Mouse (Mus musculus) frontal cortex, adult (tissue): ENCODE data around the gene Arhgef17.

Experiments used
- ATAC-seq: cut with Nextera tagmentation; 2 replicates; pipeline ENCODE4 v1.9.2; 2017; ENCODE audit warnings: mild to moderate bottlenecking, moderate library complexity, mixed read lengths; ENCODE audit not compliant: low TSS enrichment

Gene Arhgef17

DNA sequence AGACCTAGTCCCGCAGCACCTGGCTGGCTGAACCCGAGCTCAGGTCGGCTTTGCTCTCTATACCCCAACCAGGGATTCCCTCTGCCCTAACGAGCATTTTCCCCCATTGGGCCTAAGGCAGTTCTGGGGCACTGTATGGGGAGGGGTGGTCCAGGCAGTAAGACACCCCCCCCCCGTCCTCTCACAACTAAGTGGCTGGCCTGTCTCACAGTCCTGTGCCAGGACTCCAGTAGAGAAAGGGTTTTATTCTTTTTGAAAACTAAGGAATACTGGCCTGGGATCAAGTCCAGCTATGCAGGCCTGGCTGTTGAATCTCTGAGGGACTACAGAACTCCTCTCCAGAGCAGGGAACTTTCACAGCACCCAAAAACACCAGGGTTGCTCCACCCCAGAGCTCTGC is 16.7 kb downstream of the Arhgef17 start:
- no peak for ATAC-seq

DNA sequence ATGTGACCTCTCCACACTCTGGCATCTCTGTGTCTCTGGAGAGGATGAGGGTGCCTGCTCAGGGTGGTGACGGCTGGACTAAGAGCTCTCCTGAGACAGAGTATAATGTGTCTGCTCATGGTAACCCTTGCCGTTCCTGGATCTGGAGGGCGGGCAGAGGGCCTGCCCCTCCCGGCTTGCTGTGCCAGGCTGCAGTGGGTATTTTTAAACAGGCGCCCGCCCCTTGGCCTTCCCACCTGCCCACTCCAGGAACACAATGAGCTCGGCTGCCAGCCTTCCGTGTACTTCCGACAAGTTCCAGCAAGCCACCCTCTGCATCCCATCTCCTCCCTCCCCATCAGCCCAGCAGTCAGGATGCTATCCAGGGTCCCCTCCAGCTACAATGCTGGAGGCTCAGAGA is 20.1 kb downstream of the Arhgef17 start:
- ATAC-seq = no peak; the same call in 1 of the 2 replicates

DNA sequence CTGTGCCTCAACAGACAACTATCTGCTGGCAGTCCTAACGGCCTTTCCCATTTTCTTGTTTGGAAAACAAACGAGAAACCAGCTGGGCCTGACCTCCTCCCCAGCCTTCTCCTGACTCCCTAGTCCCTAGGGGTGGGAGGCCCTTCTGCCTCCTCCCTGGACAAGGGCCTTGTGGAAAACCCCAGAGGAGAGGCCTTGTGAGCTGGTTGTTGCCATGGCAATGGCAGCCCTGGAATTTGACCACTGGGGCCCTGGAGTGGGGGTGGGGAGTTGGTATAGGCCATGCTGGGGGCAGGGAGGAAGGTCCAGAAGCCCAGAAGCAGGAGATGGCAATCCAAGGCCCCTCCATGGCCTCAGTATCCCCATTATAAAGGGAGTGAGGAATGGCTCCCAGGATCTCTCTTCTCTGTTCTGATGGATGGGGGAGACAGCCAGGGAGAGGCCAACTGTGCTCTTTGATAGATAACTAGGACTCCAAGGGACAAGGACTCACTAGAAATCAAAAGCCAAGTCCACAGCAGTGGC is 20.6 kb downstream of the Arhgef17 start:
- ATAC-seq = no peak

DNA sequence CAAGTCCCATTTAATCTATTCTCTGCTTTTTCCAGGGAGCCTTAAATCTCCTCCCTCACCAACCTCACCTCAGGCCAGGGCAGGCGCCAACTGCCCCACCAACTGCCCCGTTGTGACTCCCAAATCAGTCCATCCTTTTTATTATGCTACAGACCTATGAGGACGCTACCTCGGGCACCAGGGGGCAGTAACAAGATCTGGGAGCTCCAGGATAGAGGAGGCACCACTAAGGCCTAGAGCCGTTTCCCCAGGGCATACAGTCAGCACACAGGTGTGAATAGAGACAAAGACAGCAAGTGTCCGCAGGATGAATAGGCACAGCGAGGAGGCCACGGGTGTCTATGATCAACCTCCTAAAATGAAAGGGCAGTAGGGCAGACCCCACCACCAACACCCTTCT is 23.3 kb downstream of the Arhgef17 start:
- no peak for ATAC-seq

DNA sequence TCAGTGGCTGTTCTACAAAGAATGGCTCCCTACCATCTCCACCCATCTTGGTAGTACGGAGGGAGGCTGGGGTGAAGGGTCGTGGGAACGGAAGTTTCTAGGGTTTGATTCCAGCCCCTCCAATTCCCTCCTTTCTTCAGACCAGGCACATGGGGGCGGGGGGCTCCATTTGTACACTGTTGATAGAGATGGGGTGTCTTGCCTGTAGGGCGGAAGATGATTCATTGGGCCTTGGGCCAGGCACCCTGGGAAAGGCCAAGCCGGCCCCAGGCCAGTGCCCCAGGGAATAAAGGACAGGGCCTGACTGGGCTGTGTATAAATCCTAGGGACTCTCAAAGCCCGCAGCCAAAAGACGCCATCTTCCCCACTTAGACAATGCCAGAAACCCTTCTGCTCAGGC is 23.8 kb downstream of the Arhgef17 start:
- ATAC-seq = no peak

DNA sequence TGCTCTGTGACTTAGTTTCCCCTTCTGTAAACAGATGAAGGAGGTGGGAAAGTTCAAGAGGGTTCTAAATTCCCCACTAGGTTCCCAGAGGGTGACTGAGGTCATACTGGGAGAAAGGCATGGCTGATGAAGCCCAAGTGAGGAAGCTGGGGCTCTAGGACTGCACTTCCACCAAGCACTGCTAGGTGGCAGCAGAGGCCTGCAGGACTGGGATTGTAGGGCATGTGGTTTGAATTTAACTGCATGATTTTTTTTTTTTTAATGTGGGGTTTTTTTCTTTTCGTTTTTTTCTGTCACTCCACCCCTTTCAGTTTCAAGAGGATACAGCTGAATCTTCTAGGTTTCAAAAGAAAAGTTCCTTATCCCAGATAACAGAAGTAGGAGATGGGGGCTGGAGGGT is 24.7 kb downstream of the Arhgef17 start:
- ATAC-seq = 0 out of 2 replicates have a peak, but pooled peaks have one; percentile 39

DNA sequence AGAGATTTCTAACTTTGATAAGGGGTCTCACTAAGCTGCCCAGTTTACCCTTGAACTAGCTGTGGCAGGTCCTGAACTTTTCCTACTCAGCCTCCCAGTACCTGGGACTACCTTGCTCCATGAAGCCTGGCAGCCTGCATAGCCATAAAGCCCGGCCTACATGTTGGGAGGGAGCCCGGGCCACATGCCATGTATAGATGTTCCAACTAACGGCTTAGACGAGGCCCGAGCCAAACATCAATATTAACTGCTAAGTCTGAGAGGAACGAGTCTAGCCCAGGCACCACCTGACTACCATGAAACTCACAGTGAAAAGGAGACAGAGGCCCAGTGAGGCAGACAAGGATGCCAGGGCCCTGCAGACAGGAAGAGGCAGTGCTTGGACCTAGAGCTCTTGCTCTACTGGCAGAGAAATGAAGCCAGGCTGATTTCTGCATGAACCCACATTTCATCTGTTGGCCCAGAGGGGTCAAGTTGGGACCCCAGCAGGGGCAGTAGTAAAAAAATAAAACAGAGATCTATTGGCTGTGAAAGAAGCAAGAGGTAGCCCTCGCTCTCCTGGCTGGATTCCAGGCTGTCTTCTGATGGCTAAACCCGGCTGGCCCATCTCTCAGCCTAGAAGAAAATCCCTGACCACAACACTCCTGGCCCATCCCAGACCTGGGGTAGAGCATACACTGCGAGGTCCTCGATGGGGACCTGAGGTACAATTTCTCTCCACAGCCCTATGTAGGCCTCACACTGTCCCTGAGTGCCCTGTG is 25.7 kb downstream of the Arhgef17 start:
- ATAC-seq = no peak

DNA sequence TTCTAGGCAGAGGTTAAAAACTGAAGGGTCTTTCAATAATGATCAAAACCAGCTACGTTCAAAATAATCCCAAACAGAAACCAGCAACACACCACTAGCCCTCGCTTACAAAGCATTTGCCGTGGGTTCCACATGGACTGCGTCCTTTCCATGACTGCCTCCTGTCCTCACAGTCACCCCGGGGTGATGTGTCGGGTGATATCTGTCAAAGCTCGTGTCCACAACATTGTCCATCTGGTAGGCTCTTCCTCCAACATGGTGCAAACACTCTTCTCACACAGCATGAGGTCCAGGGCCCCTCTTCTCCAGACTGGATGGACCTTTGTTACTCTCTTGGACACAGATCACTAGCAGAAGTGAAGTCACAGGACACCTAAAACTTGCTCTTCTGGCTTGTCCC is 26.9 kb downstream of the Arhgef17 start:
- no peak for ATAC-seq

DNA sequence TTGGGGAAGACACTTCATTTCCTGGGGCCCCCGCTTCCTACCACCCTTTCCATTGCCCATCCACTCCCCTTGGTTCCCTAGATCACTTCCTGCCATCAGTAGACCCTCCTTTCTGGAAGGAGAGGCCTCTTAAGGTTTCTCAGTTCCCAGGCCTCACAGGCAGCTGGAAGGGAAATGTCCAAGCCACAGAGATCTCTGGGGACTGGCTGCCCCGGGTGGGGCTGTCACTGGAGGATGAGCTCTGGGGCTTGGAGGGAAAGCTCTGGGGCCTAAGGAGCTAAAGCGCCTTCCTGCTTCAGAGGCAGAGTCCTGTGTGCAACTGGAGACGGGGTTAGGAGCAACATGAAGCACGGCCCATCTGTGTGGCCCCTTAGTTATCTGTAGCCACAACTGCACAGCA is 27.3 kb downstream of the Arhgef17 start:
- no peak for ATAC-seq

DNA sequence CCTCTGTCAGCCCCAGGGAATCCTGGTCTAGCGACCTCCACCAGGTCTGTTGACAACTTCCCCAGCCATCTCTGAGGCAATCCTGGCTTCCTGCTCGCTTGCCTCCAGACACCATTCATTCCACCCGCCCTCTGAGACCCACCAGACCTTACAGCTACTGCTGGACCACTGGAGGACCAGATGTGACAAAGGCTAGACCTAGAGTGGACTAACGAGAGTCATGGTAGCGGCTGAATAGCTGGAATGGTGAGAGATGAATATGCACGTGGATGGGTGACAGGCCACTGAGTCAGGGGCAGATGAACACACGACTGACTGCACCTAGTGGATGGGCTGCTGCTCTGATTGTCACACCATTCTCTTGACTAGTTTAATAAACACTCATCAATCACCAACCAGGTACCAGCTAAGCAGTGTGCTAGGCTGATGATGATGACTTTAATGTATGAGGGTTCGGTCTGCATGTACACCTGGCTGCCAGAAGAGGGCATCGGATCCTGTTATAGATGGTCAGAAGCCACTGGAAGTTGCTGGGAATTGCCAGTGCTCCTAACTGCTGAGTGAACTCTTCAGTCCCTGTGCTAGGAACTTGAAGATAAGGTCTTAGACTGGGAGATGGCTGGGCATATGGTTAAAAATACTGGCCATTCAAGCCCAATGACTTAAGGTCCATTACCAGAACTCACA is 29.3 kb downstream of the Arhgef17 start:
- ATAC-seq = peak; percentile 64; the same call in 1 of the 2 replicates

DNA sequence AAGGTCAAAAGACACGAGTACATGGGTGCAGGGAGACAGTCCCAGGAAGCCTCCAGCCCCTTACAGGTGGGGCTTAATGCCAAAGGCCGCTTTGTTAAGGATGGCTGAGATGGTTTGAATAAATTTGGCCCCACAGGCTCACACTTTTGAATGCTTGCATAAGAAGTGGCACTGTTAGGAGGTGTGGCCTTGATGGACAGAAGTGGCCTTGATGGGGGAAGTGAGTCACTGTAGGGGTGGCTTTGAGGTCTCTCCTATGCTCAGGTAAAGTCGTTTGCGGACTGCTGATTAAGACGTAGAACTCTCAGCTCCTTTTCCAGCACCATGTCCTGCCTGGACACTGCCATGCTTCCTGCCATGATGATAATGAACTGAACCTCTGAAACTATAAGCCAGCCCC is 34.1 kb downstream of the Arhgef17 start:
- no peak for ATAC-seq

DNA sequence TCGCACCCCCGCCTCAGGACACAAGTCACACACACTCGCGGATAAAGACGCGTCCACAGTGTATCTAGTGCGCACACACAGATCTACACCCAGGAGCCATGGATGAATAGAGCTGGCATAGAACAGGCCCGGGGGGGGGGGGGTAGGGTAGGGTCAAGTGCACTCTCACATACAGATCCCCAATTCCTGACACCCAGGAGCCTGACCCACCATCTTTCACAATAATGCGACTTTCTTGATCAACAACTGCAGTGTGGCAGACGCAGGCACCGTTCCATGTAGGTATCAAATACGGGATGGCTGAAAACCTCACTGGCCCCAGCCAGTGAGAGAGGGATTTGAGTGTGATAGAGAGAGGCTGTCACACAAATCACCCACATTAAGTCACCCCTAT is 37.1 kb downstream of the Arhgef17 start:
- ATAC-seq = peak; percentile 2; the same call in 1 of the 2 replicates

DNA sequence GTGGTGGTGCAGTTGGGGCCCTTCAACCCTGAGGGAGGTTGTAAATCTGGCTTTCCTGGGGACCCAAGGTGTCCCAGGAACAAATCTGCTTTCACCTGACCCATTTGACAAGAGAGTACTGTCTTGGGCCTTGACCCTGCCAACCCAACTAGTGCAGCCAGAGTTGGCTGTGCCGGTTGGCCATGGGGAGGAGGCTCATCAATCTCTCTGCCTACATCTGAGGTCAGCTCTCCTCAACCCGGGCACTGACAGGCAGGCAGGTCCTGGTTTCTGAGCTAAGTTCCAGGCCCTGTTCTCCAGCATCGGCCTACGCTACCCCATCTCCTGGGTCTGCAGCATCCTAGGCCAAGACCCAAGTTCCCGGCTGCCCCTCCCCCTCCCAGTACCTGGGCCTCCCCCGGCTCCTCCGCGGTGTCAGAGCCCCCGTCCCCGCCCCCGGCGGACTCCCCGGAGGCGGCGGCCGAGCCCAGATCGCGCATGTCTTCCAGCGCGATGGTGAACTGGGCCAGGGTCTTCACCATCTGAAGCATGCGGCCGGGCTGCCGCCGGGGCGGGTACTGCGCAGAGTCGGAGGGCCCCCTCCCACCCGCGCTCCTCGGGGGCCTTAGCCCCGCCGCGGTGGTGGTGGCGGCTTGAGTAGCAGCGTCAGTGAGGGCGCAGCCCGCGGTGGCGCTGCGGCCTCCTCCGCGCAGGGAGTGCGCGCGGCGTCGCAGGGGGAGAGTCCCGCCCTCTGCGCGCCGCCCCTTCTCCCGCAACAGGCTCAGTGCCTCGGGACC is 37.7 kb downstream of the Arhgef17 start:
- peak; percentile 69 for ATAC-seq

DNA sequence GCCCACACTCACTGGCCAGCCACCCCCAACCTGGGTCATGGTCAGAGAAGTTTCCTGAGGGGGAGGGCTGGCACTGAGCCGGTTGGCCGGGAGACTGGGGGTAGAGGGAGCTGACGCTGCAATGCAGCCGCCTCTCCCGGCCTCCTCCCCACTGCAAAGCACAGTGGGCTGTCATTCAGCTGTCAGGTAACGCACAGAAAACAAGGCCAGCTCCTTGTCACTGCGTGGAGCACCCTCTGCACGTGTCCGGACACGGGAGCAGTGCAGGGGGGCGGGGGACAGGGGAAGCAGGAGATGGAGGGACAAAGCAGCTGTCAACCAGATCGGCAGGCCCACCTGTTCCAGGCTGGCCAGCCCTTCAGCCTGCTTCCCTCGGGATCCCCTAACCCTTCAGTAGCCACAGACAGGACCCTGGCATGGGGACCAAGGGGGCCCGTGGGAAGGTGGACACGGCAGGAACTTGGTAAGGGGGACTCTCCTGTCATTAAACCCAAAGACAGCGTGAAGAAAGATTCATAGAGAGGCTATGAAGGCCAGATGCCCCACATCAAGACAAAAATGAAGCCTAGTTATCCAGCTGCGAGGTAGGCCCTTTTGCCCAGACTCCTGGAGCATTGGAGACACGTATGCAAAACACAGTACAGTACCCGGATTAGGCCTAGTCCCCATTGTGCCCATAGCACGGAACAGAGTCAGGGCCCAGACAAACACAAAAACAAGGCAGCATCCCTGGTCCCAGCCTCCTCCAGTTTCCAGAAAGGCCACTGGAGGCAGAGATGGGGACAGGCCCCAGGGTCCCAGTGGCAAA is 38.5 kb downstream of the Arhgef17 start:
- peak; percentile 20 for ATAC-seq

DNA sequence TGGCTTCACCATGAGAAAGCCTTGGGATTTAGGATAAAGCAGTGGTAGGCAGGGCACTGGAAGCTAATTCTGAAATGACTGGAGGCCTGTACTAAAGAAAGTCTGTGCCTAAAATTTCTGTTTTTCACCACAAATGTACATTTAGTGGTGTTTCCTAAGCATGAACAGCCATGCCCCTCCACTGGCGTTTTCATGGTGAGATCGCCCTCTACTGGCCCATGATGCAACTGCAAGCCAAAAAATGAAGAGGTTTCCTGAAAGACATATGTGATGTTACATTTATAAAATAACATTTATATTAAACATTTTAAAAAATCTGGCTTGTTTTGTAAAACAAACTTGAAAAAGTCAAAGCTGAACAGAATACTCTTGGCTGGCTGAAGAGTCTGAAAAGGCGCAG is 45.4 kb downstream of the Arhgef17 start:
- ATAC-seq = no peak

DNA sequence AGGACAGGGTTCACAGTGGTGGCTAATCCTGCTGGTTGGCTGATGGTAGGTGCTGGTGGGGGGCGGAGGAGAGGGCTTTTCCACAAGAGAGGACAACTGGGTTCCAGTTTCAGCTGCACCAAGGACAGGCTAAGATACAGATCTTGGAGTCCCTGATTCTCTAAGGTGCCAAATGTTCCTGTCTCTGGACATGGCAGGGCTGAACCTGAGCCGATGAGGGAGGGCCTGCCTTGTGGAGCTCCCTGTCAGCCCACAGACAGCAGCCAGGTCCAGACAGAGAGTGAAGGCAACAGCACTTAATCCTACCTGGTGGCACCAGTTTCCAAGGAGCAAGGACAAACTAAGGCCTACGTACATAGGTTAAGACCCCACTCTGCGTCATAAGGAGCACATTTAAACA is 47.4 kb downstream of the Arhgef17 start:
- ATAC-seq = no peak

DNA sequence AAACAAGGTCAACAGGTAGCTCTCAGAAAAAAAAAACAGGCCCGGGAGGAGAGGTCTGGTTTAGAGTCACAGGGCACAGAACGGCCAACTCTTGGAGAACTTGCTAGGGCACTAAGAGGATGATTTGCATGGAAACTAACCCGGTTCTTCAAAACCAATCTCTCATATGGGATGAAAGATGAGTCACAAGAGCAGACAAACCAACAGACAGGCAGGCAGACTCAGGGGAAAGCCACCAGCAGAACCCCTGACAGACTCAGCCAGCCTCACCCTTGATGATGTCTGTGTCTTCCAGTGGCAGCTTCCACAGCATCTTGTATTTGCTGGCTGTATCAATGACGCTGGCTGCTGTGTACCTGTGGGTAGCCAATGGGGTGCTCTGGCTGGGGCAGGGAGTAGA is 50.0 kb downstream of the Arhgef17 start:
- no peak for ATAC-seq

DNA sequence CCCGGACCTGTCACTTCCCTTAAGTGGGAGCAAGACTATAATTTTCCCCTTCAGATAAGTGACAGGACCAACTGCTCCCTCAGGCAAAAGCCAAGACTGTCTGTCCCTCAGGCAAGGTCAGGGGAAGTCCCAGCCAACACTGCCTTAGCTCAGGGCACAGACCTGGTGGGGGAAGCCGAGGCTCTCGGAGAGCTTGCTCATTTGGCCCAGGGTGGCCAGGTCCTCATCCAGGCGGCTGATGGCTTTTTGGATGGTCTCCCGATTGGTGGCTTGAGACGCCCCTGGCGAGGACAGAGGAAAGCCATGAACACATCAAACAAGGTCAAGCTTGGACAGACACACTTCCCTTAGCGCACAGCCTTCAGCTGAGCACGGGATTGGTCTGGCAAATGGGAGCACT is 50.4 kb downstream of the Arhgef17 start:
- no peak for ATAC-seq

DNA sequence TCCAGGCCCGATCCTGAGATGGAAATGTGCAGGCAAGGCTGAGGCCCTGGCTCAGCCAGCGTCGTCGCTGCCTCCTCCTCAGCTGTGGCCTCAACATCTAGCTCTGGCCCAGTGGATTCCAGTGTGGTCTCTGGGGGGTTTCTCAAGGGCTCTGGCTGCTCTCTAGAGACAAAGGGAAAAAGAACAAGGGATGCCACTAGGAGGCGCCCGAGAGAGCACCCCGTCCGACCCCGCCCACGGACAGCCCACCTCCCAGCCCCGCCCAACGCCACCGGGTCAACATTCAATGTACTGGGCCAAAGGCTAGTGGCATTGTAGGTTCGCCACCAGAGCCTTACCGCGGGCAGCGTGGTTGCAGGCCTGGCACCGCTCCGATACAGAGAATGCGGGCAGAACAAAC is 52.3 kb downstream of the Arhgef17 start:
- ATAC-seq = no peak

DNA sequence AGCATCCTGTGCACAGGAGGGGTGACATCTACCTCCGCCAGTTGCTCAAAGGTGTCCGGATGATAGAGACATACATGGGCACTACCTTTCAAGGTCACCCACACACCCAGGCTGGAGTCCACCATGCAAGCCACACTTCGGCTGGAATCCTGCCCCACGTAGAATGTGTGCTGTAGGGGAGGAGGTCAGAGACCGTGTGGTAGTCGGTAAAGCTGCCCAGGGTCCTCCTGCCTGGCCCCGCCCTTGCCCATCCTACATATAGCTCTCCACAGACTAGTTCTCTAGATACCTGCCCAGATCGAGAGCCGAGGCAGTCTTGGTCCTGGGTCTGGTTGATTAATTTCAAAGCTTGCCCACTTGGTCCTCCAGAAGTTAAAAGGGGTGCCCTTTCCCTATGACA is 55.1 kb downstream of the Arhgef17 start:
- no peak for ATAC-seq

DNA sequence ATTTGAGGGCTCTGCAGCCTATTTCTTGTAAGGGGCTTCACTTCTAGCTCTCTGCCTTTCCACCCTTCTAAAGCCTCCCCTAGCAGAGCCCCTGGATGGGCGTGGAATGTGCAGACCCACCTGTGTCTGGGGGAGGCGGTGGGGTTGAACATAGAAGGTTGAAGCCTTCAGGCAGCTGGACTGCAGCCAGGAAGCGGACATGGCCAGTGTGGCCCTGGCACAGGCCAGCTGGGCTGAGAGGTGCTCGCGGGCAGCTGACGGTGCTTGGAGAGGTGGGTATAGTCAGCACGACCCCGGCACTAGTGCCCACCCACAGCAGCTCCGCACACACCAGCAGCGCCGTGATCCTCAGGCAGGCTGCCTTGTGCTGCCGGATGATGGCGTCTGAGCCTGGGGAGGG is 55.6 kb downstream of the Arhgef17 start:
- ATAC-seq = no peak

DNA sequence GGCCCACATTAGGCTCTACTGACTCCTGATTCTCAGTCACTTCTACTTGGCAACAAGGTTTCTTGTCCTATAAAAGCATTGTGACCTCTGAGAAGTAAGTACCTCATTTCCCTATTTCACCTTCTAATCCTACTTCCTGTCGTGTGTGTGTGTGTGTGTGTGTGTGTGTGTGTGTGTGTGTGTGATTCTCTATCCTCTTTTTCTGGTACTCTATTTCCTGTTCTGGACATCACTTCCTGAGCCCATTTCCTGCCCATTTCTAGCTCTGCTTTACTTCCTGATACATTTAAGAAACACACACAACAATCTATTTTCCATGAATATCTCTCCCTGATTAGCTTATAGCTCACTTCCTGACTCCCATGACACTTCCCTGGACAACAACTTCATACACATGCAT is 56.1 kb downstream of the Arhgef17 start:
- ATAC-seq = no peak
